In genomic region chr17:74754369-74755118, GRCm38 (mm10) we compare ENCODE assay signal across 23 mouse cellular contexts. TPM values are rescaled to one million over a fixed set of nuclear protein-coding genes. Genes with fewer than 3 reads are reported as not detected.
DNase-seq lines count a peak whose midpoint lies in the region; ATAC-seq and TF ChIP-seq lines count a peak whose summit lies in the region.
"Had no signal": no experiment of that assay in that cellular context is flagged by ENCODE, and none has a peak within 500 bp of the region (broad histone marks: within the 10 kb centered on the region; RNA-seq: fewer than 3 reads in every experiment).

No protein-coding gene starts in this region.

- no peak overlapping the region for H3K4me3 ChIP-seq in layer of hippocampus, adult 2 months
- H3K4me3 ChIP-seq: forebrain, embryonic 15.5 days; heart, embryonic 12.5 days; heart, embryonic 15.5 days; hindbrain, embryonic 10.5 days; hindbrain, embryonic 13.5 days had no signal

- intact Hi-C loops in left cerebral cortex, postnatal 14 days (cut with DNase I), result no loop called here

- H3K27ac ChIP-seq in layer of hippocampus, adult 2 months, result no peak overlapping the region
- H3K27ac ChIP-seq: forebrain, embryonic 15.5 days; heart, embryonic 15.5 days; hindbrain, embryonic 10.5 days; hindbrain, embryonic 13.5 days had no signal

- ATAC-seq in CD4-positive, CD25-positive, alpha-beta regulatory T cell, adult 4 months, result peak; percentile 78
- ATAC-seq in inflammation-experienced regulatory T-cells, adult 6 months, result peak; percentile 84
- ATAC-seq: forebrain, embryonic 15.5 days; hindbrain, embryonic 16.5 days; intestine, postnatal 0 days had no signal

- TF ChIP-seq CTCF in layer of hippocampus, adult 2 months (conservative IDR thresholded peaks at IDR 0.05), result no peak

- DNase-seq in thymus, postnatal 0 days (ENCODE audit: low spot score), result peak; percentile 28
- no peak for DNase-seq in thymus, postnatal 25 days
- DNase-seq in CD4-positive helper T cell, adult 2 months (ENCODE audit: low read depth, low spot score), result peak; percentile 46
- DNase-seq in layer of hippocampus, adult 2 months (ENCODE audit: low spot score in 2 of 2), result no peak
- DNase-seq in left cerebral cortex, postnatal 14 days (ENCODE audit: low spot score in 2 of 2), result no peak
- DNase-seq: adrenal gland, adult 8-10 months; adrenal gland, postnatal 25 days; B cell, adult 2 months; cerebellum, adult 11-12 months; cerebellum, adult 9-10 months; cerebellum, postnatal 14 days; gastrocnemius, postnatal 36 days; heart, postnatal 10 days; heart, postnatal 36 days had no signal

RNA-seq across cellular contexts. Expression of gene Ttc27, which starts 37.0 kb away (rescaled TPM):
- 21.9 and 24.1 TPM in 2 replicates for polyA plus RNA-seq in thymus, postnatal 0 days (2015; fragmentation: Nextera tagmentation; extraction: Ambion mirVana)
- polyA plus RNA-seq in CD4-positive, CD25-positive, alpha-beta regulatory T cell, adult 4 months (2017; shearing (Covaris generic)), result 10 to 100 TPM; 31.0 to 32.6 TPM
- 10 to 100 TPM; 10.7 to 28.7 (median 25.0) TPM for polyA plus RNA-seq in inflammation-experienced regulatory T-cells, adult 6 months (2017; shearing (Covaris generic))
- total RNA-seq in layer of hippocampus, adult 2 months (2021), result 10 to 100 TPM; 27.7 to 28.5 TPM
- 10 to 100 TPM; 25.3 to 27.1 TPM for total RNA-seq in left cerebral cortex, postnatal 14 days (2021)

Comparison
In these comparisons a context has a peak if more than half of its experiments do, and no peak if none do; other contexts are left out.
1. DNase-seq: peak in thymus, postnatal 0 days (single experiment) and CD4-positive helper T cell, adult 2 months (single experiment); none in thymus, postnatal 25 days (single experiment), layer of hippocampus, adult 2 months (0 of 2) and left cerebral cortex, postnatal 14 days (0 of 2).